Mouse (Mus musculus) liver, postnatal 0 days (tissue): ENCODE measurements around the gene Rnf216.

Experiments used
- CTCF ChIP-seq: sonication (generic); IDR thresholded peaks from 2 replicates; pipeline ENCODE4 v1.5.1; 2016; ENCODE audit warnings: antibody characterized with exemption, low read depth
- EP300 ChIP-seq: IDR thresholded peaks from 2 replicates; pipeline ENCODE4 v1.6.1; 2016; ENCODE audit warnings: antibody characterized with exemption, low read depth, mild to moderate bottlenecking

GRCm38 (mm10) chr5:143095256-143095655 lies 17.5 kb downstream of the Rnf216 start:
- TF ChIP-seq CTCF = no peak
- no peak for TF ChIP-seq EP300
